Mouse (Mus musculus): ENCODE measurements at regions not wholly inside any gene's neighbourhood (a gene's known extent, or its start where the extent isn't known, plus 50 kb on each side); places are given as distances from the start of the nearest gene placed in this dataset.

- WGBS = 93% methylated on average over 4 of the region's 4 CpGs
Measured at GRCm38 (mm10) chr16:91970461-91970860, 87.6 kb upstream of the Mrps6 start.

GRCm38 (mm10) chr16:91973183-91973582 is 84.9 kb upstream of the Mrps6 start:
- 42% methylated on average over 9 of the region's 9 CpGs for whole genome bisulfite sequencing
- DNase-seq (ENCODE audit: low read depth, low spot score) = peak; percentile 54

More at GRCm38 (mm10) chr16:91970461-91970860, 87.6 kb upstream of the Mrps6 start:
- no peak for DNase-seq (ENCODE audit: low read depth, low spot score)

- WGBS = 65% methylated on average over 8 of the region's 8 CpGs
Measured at GRCm38 (mm10) chr16:91976194-91976805, 81.8 kb upstream of the Mrps6 start.

GRCm38 (mm10) chr16:91978423-91978822 is 79.6 kb upstream of the Mrps6 start:
- WGBS = 35% methylated on average over 4 of the region's 4 CpGs
- no peak for DNase-seq (ENCODE audit: low read depth, low spot score)

More at GRCm38 (mm10) chr16:91976194-91976805, 81.8 kb upstream of the Mrps6 start:
- no peak for DNase-seq (ENCODE audit: low read depth, low spot score)

- WGBS = 43% methylated on average over 5 of the region's 5 CpGs
- no peak for DNase-seq (ENCODE audit: low read depth, low spot score)
Measured at GRCm38 (mm10) chr16:91978846-91979245, 79.2 kb upstream of the Mrps6 start.

- DNase-seq (ENCODE audit: low read depth, low spot score) = no peak
- WGBS = 80% methylated on average over 6 of the region's 6 CpGs
Measured at GRCm38 (mm10) chr16:91980482-91980881, 77.6 kb upstream of the Mrps6 start.

- DNase-seq (ENCODE audit: low read depth, low spot score) = no peak
Measured at GRCm38 (mm10) chr16:91985211-91985610, 72.9 kb upstream of the Mrps6 start.

GRCm38 (mm10) chr16:91989332-91989731 is 68.7 kb upstream of the Mrps6 start:
- WGBS = 66% methylated on average over 4 of the region's 4 CpGs
- no peak for DNase-seq (ENCODE audit: low read depth, low spot score)

More at GRCm38 (mm10) chr16:91985211-91985610, 72.9 kb upstream of the Mrps6 start:
- 88% methylated on average over 12 of the region's 12 CpGs for WGBS

- 24% methylated on average over 13 of the region's 13 CpGs for WGBS
- DNase-seq (ENCODE audit: low read depth, low spot score) = no peak
Measured at GRCm38 (mm10) chr16:91995459-91996190, 62.4 kb upstream of the Mrps6 start.

GRCm38 (mm10) chr16:92007351-92007750 is 50.7 kb upstream of the Mrps6 start:
- WGBS = 92% methylated on average over 5 of the region's 5 CpGs
- DNase-seq (ENCODE audit: low read depth, low spot score) = no peak
